Comparison of ENCODE assay signal across 16 mouse cellular contexts in genomic region chr3:9405341-9405740, GRCm38 (mm10).
DNase-seq lines count a peak whose midpoint lies in the region; TF ChIP-seq lines count a peak whose summit lies in the region.
"Had no signal": no experiment of that assay in that cellular context is flagged by ENCODE, and none has a peak within 500 bp of the region (broad histone marks: within the 10 kb centered on the region; RNA-seq: fewer than 3 reads in every experiment).

No protein-coding gene starts in this region.

- no peaks in the 10 kb centered on the region for H3K9me3 ChIP-seq in midbrain, embryonic 10.5 days (replicated peaks)

- H3K36me3 ChIP-seq in kidney, adult 2 months (ENCODE audit: control insufficient read depth, insufficient read depth, low read length): no peaks in the 10 kb centered on the region
- H3K36me3 ChIP-seq in midbrain, embryonic 10.5 days: no peaks in the 10 kb centered on the region
- H3K36me3 ChIP-seq: embryonic facial prominence, embryonic 12.5 days; limb, embryonic 12.5 days had no signal

- DNase-seq in adrenal gland, postnatal 25 days: peak; percentile 15
- no peak for DNase-seq in adrenal gland, postnatal 4 days (ENCODE audit: low spot score in 2 of 2)
- peak; percentile 59 for DNase-seq in kidney, adult 2 months
- DNase-seq in kidney, adult 11 months: no peak
- DNase-seq in kidney, postnatal 14 days: peak; percentile 52
- DNase-seq in midbrain, embryonic 10.5 days (ENCODE audit: low spot score): no peak
- DNase-seq in urinary bladder, adult 2 months (ENCODE audit: low spot score): no peak
- DNase-seq: cerebellum, adult 2 months; liver, postnatal 0 days; lung, postnatal 36 days; right cerebral cortex, adult 18-20 months; thymus, postnatal 36 days had no signal

- TF ChIP-seq CTCF in kidney, adult 2 months (conservative IDR thresholded peaks at IDR 0.05; ENCODE audit: insufficient read depth, insufficient read length, low read depth, low read length): no peak

- WGBS in kidney, adult 2 months: 49% methylated on average over 9 of the region's 9 CpGs
- WGBS in midbrain, embryonic 10.5 days: 89% methylated on average over 9 of the region's 9 CpGs

- peaks cover 4% of the 10 kb centered on the region for H3K4me1 ChIP-seq in kidney, adult 2 months (ENCODE audit: control insufficient read depth, insufficient read depth, low read length)
- H3K4me1 ChIP-seq in brown adipose tissue, adult 24 weeks (ENCODE audit: control insufficient read depth, insufficient read depth, insufficient read length, low read length): peaks cover 12% of the 10 kb centered on the region
- peaks cover 28% of the 10 kb centered on the region for H3K4me1 ChIP-seq in midbrain, embryonic 10.5 days

- TF ChIP-seq POLR2A in kidney, adult 2 months (IDR thresholded peaks at IDR 0.05; ENCODE audit: low read depth, low read length): no peak

- no peaks in the 10 kb centered on the region for H3K27me3 ChIP-seq in kidney, adult 2 months (replicated peaks; ENCODE audit: control insufficient read depth, insufficient read depth, low read length)
- H3K27me3 ChIP-seq in midbrain, embryonic 10.5 days (ENCODE audit: low read depth, poor library complexity, severe bottlenecking): no peaks in the 10 kb centered on the region
- H3K27me3 ChIP-seq: embryonic facial prominence, embryonic 12.5 days; limb, embryonic 12.5 days had no signal

- H3K27ac ChIP-seq in kidney, adult 2 months (ENCODE audit: insufficient read depth, low read depth, low read length): peak overlapping the region; percentile 75
- H3K27ac ChIP-seq in brown adipose tissue, adult 24 weeks (replicated peaks; ENCODE audit: low read depth, low read length): peak overlapping the region; percentile 10; the same call in 1 of the 2 replicates
- H3K27ac ChIP-seq in midbrain, embryonic 10.5 days (replicated peaks): no peak overlapping the region
- H3K27ac ChIP-seq: embryonic facial prominence, embryonic 12.5 days; hindbrain, embryonic 14.5 days; limb, embryonic 12.5 days had no signal

- H3K4me3 ChIP-seq in kidney, adult 2 months (ENCODE audit: insufficient read depth, low read depth, low read length): no peak overlapping the region
- H3K4me3 ChIP-seq in brown adipose tissue, adult 24 weeks (ENCODE audit: insufficient read depth, low read depth, low read length): no peak overlapping the region
- H3K4me3 ChIP-seq in midbrain, embryonic 10.5 days: no peak overlapping the region
- H3K4me3 ChIP-seq: embryonic facial prominence, embryonic 12.5 days; limb, embryonic 12.5 days had no signal

Comparison
In these comparisons a context has a peak if more than half of its experiments do, and no peak if none do; other contexts are left out.
1. DNase-seq: peak in adrenal gland, postnatal 25 days (single experiment), kidney, adult 2 months (single experiment) and kidney, postnatal 14 days (single experiment); none in adrenal gland, postnatal 4 days (0 of 2), kidney, adult 11 months (single experiment), midbrain, embryonic 10.5 days (single experiment) and urinary bladder, adult 2 months (single experiment).